Mouse (Mus musculus) C2C12 (cell line): ENCODE data around the gene Ank2.

ENCODE experiments used
- MAX ChIP-seq: IDR thresholded peaks from one replicate; pipeline ENCODE4 v1.6.1; 2011; ENCODE audit warnings: mild to moderate bottlenecking, control low read depth
- USF1 ChIP-seq: IDR thresholded peaks from one replicate; pipeline ENCODE4 v1.6.1; 2011; ENCODE audit warnings: low read depth, mild to moderate bottlenecking, control low read depth, moderate library complexity

DNA sequence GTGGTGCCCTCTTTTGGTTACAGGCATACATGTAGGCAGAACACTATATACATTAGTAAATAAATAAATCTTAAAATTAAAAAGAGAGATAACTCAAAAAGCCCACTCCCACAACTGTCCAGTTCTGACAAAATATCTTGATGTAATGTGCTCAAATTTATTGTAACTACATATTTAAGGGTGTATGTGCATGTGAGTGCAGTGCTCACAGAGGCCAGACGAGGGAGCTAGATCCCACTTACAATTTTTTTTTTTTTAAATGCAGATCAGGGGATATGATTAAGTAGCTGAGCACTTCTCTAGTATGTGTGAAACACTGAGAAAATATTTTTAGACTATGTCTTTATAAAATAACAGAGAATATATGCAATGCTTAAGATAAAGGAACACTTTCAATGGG lies 127.4 kb downstream of the Ank2 start:
- TF ChIP-seq MAX (no peak), USF1 (no peak)
